ENCODE assay signal across 24 mouse cellular contexts in genomic region chr14:51023457-51023856, GRCm38 (mm10). TPM values are rescaled to one million over a fixed set of nuclear protein-coding genes. Genes with fewer than 3 reads are reported as not detected.
A peak's percentile ranks its signal among the peaks of the same experiment; 100 is the strongest.
DNase-seq lines count a peak whose midpoint lies in the region; ATAC-seq and TF ChIP-seq lines count a peak whose summit lies in the region.
"Had no signal": no experiment of that assay in that cellular context is flagged by ENCODE, and none has a peak within 500 bp of the region (broad histone marks: within the 10 kb centered on the region; RNA-seq: fewer than 3 reads in every experiment).

No protein-coding gene starts in this region.

- no peak overlapping the region for H3K27ac ChIP-seq in kidney, embryonic 14.5 days (ENCODE audit: low read depth, low read length)
- H3K27ac ChIP-seq in kidney, adult 2 months (ENCODE audit: insufficient read depth, low read depth, low read length), result no peak overlapping the region
- no peak overlapping the region for H3K27ac ChIP-seq in kidney, embryonic 15.5 days
- H3K27ac ChIP-seq in kidney, embryonic 16.5 days (ENCODE audit: low read length), result no peak overlapping the region
- H3K27ac ChIP-seq in kidney, postnatal 0 days, result no peak overlapping the region

- no peak overlapping the region for H3K9ac ChIP-seq in kidney, embryonic 14.5 days (ENCODE audit: low read depth, low read length)
- H3K9ac ChIP-seq in kidney, embryonic 15.5 days, result no peak overlapping the region
- H3K9ac ChIP-seq in kidney, embryonic 16.5 days (replicated peaks; ENCODE audit: low read length), result no peak overlapping the region
- H3K9ac ChIP-seq in kidney, postnatal 0 days (ENCODE audit: low read depth, low read length), result no peak overlapping the region

- 45% methylated on average over 4 of the region's 4 CpGs for WGBS in kidney, embryonic 14.5 days
- WGBS in kidney, adult 2 months, result 69% methylated on average over 4 of the region's 4 CpGs
- 42% methylated on average over 4 of the region's 4 CpGs for WGBS in kidney, embryonic 15.5 days
- WGBS in kidney, embryonic 16.5 days, result 47% methylated on average over 4 of the region's 4 CpGs
- 51% methylated on average over 4 of the region's 4 CpGs for WGBS in kidney, postnatal 0 days

- H3K4me1 ChIP-seq in kidney, embryonic 14.5 days (ENCODE audit: control insufficient read depth, insufficient read depth, low read length), result no peaks in the 10 kb centered on the region
- H3K4me1 ChIP-seq in kidney, adult 2 months (ENCODE audit: control insufficient read depth, insufficient read depth, low read length), result no peaks in the 10 kb centered on the region
- no peaks in the 10 kb centered on the region for H3K4me1 ChIP-seq in kidney, embryonic 15.5 days
- no peaks in the 10 kb centered on the region for H3K4me1 ChIP-seq in kidney, embryonic 16.5 days (ENCODE audit: insufficient read depth, low read length)
- no peaks in the 10 kb centered on the region for H3K4me1 ChIP-seq in kidney, postnatal 0 days (replicated peaks; ENCODE audit: insufficient read depth, low read length)

- TF ChIP-seq POLR2A in kidney, adult 2 months (IDR thresholded peaks at IDR 0.05; ENCODE audit: low read depth, low read length), result no peak

- no peaks in the 10 kb centered on the region for H3K9me3 ChIP-seq in kidney, embryonic 14.5 days (ENCODE audit: control insufficient read depth, low read length)
- no peaks in the 10 kb centered on the region for H3K9me3 ChIP-seq in kidney, embryonic 15.5 days (replicated peaks)
- peaks cover 2% of the 10 kb centered on the region; the same call in 1 of the 2 replicates for H3K9me3 ChIP-seq in kidney, embryonic 16.5 days (ENCODE audit: low read length)
- no peaks in the 10 kb centered on the region for H3K9me3 ChIP-seq in kidney, postnatal 0 days (replicated peaks; ENCODE audit: low read length)
- H3K9me3 ChIP-seq: G1E had no signal

- no peak overlapping the region for H3K4me2 ChIP-seq in kidney, embryonic 14.5 days (replicated peaks; ENCODE audit: low read depth, low read length)
- H3K4me2 ChIP-seq in kidney, embryonic 15.5 days, result no peak overlapping the region
- H3K4me2 ChIP-seq in kidney, embryonic 16.5 days (replicated peaks; ENCODE audit: low read depth, low read length), result no peak overlapping the region
- H3K4me2 ChIP-seq in kidney, postnatal 0 days (ENCODE audit: low read length), result no peak overlapping the region

- H3K4me3 ChIP-seq in kidney, embryonic 14.5 days (ENCODE audit: low read length), result no peak overlapping the region
- H3K4me3 ChIP-seq in kidney, adult 2 months (ENCODE audit: insufficient read depth, low read depth, low read length), result no peak overlapping the region
- no peak overlapping the region for H3K4me3 ChIP-seq in kidney, embryonic 15.5 days (replicated peaks)
- no peak overlapping the region for H3K4me3 ChIP-seq in kidney, embryonic 16.5 days (ENCODE audit: low read length)
- H3K4me3 ChIP-seq in kidney, postnatal 0 days (replicated peaks; ENCODE audit: low read depth, low read length), result no peak overlapping the region

- no peaks in the 10 kb centered on the region for H3K27me3 ChIP-seq in kidney, embryonic 14.5 days (ENCODE audit: control insufficient read depth, insufficient read depth, low read length)
- no peaks in the 10 kb centered on the region for H3K27me3 ChIP-seq in kidney, adult 2 months (replicated peaks; ENCODE audit: control insufficient read depth, insufficient read depth, low read length)
- no peaks in the 10 kb centered on the region for H3K27me3 ChIP-seq in kidney, embryonic 15.5 days
- no peaks in the 10 kb centered on the region for H3K27me3 ChIP-seq in kidney, embryonic 16.5 days (ENCODE audit: insufficient read depth, low read length)
- H3K27me3 ChIP-seq in kidney, postnatal 0 days (ENCODE audit: insufficient read depth, low read length), result no peaks in the 10 kb centered on the region
- H3K27me3 ChIP-seq: CH12.LX, Patski had no signal

- H3K36me3 ChIP-seq in kidney, embryonic 14.5 days (ENCODE audit: control insufficient read depth, insufficient read depth, low read length), result no peaks in the 10 kb centered on the region
- H3K36me3 ChIP-seq in kidney, adult 2 months (ENCODE audit: control insufficient read depth, insufficient read depth, low read length), result no peaks in the 10 kb centered on the region
- H3K36me3 ChIP-seq in kidney, embryonic 15.5 days, result no peaks in the 10 kb centered on the region
- H3K36me3 ChIP-seq in kidney, embryonic 16.5 days (ENCODE audit: insufficient read depth, low read length), result no peaks in the 10 kb centered on the region
- H3K36me3 ChIP-seq in kidney, postnatal 0 days (ENCODE audit: insufficient read depth, low read length), result no peaks in the 10 kb centered on the region
- H3K36me3 ChIP-seq: G1E had no signal

- DNase-seq in kidney, adult 2 months, result no peak
- DNase-seq in kidney, adult 11 months, result no peak
- no peak for DNase-seq in kidney, postnatal 10 days
- DNase-seq in kidney, postnatal 0 days (ENCODE audit: low spot score), result peak; percentile 18
- DNase-seq in kidney, postnatal 4 days, result no peak
- DNase-seq: adrenal gland, adult 2 months; adrenal gland, adult 8-10 months; adrenal gland, postnatal 10 days; adrenal gland, postnatal 14 days; adrenal gland, postnatal 25 days; adrenal gland, postnatal 36 days; B cell, adult 2 months; cerebellum, adult 11 months; cerebellum, adult 11-12 months had no signal

- no peak for TF ChIP-seq CTCF in kidney, adult 2 months (conservative IDR thresholded peaks at IDR 0.05; ENCODE audit: insufficient read depth, insufficient read length, low read depth, low read length)
- no peak for TF ChIP-seq CTCF in kidney, postnatal 0 days (IDR thresholded peaks at IDR 0.05; ENCODE audit: low read depth)

- ATAC-seq in kidney, embryonic 14.5 days (ENCODE audit: low FRiP score, low TSS enrichment), result peak; percentile 54; the same call in 1 of the 2 replicates
- 0 out of 2 replicates have a peak, but pooled peaks have one; percentile 22 for ATAC-seq in kidney, embryonic 15.5 days (replicated peaks; ENCODE audit: low FRiP score)
- ATAC-seq in kidney, embryonic 16.5 days (ENCODE audit: low FRiP score, low TSS enrichment), result 0 out of 2 replicates have a peak, but pooled peaks have one; percentile 59
- no peak for ATAC-seq in kidney, postnatal 0 days (replicated peaks; ENCODE audit: low FRiP score, low read depth)
- ATAC-seq: activated CD4-positive, CD25-positive, alpha-beta regulatory T cell, adult 4 months; CD4-positive, CD25-positive, alpha-beta regulatory T cell, adult 4 months; Patski had no signal

RNA-seq across cellular contexts. Expression of gene Rnase10, which starts 15.9 kb away (rescaled TPM):
- not detected in 2 replicates for polyA plus RNA-seq in kidney, embryonic 14.5 days (2014; fragmentation: Nextera tagmentation; extraction: Ambion mirVana)
- polyA plus RNA-seq in kidney, adult 2 months (2012; rRNA removed), result not detected in 2 replicates
- polyA plus RNA-seq in kidney, embryonic 15.5 days (2015; fragmentation: Nextera tagmentation; extraction: Ambion mirVana), result not detected in 2 replicates
- polyA plus RNA-seq in kidney, embryonic 16.5 days (2015; fragmentation: Nextera tagmentation; extraction: Ambion mirVana), result not detected in 2 replicates
- polyA plus RNA-seq in kidney, postnatal 0 days (2015; fragmentation: Nextera tagmentation; extraction: Ambion mirVana), result 0.08 and 0.11 TPM in 2 replicates
- polyA plus RNA-seq: activated CD4-positive, CD25-positive, alpha-beta regulatory T cell, adult 4 months; adrenal gland, adult 2 months; brain, embryonic 14.5 days; CD4-positive, CD25-positive, alpha-beta regulatory T cell, adult 4 months; G1E; Patski had no signal

RNA-seq across cellular contexts. Expression of gene Rnase9, which starts 18.2 kb away (rescaled TPM):
- 0.35 TPM in 1 of 2 replicates, not detected in the other for polyA plus RNA-seq in kidney, embryonic 14.5 days (2014; fragmentation: Nextera tagmentation; extraction: Ambion mirVana)
- not detected in 2 replicates for polyA plus RNA-seq in kidney, adult 2 months (2012; rRNA removed)
- 0.17 TPM in 1 of 2 replicates, not detected in the other for polyA plus RNA-seq in kidney, embryonic 15.5 days (2015; fragmentation: Nextera tagmentation; extraction: Ambion mirVana)
- 0.14 and 0.30 TPM in 2 replicates for polyA plus RNA-seq in kidney, embryonic 16.5 days (2015; fragmentation: Nextera tagmentation; extraction: Ambion mirVana)
- polyA plus RNA-seq in kidney, postnatal 0 days (2015; fragmentation: Nextera tagmentation; extraction: Ambion mirVana), result 0.11 TPM in 1 of 2 replicates, not detected in the other
- polyA plus RNA-seq: activated CD4-positive, CD25-positive, alpha-beta regulatory T cell, adult 4 months; adrenal gland, adult 2 months; brain, embryonic 14.5 days; C2C12; CD4-positive, CD25-positive, alpha-beta regulatory T cell, adult 4 months; G1E; Patski had no signal

RNA-seq across cellular contexts. Expression of gene Rnase11, which starts 26.5 kb away (rescaled TPM):
- 1.1 TPM in 1 of 2 replicates, not detected in the other for polyA plus RNA-seq in kidney, embryonic 14.5 days (2014; fragmentation: Nextera tagmentation; extraction: Ambion mirVana)
- polyA plus RNA-seq in kidney, adult 2 months (2012; rRNA removed), result not detected in 2 replicates
- polyA plus RNA-seq in kidney, embryonic 15.5 days (2015; fragmentation: Nextera tagmentation; extraction: Ambion mirVana), result 0.38 TPM in 1 of 2 replicates, not detected in the other
- 0.44 TPM in 1 of 2 replicates, not detected in the other for polyA plus RNA-seq in kidney, embryonic 16.5 days (2015; fragmentation: Nextera tagmentation; extraction: Ambion mirVana)
- 0.27 TPM in 1 of 2 replicates, not detected in the other for polyA plus RNA-seq in kidney, postnatal 0 days (2015; fragmentation: Nextera tagmentation; extraction: Ambion mirVana)
- polyA plus RNA-seq: activated CD4-positive, CD25-positive, alpha-beta regulatory T cell, adult 4 months; adrenal gland, adult 2 months; brain, embryonic 14.5 days; C2C12; CD4-positive, CD25-positive, alpha-beta regulatory T cell, adult 4 months; G1E; Patski had no signal

RNA-seq across cellular contexts. Expression of gene Rnase12, which starts 34.0 kb away (rescaled TPM):
- 16.5 and 18.5 TPM in 2 replicates for polyA plus RNA-seq in kidney, embryonic 14.5 days (2014; fragmentation: Nextera tagmentation; extraction: Ambion mirVana)
- not detected in 2 replicates for polyA plus RNA-seq in kidney, adult 2 months (2012; rRNA removed)
- 10.2 and 11.1 TPM in 2 replicates for polyA plus RNA-seq in kidney, embryonic 15.5 days (2015; fragmentation: Nextera tagmentation; extraction: Ambion mirVana)
- polyA plus RNA-seq in kidney, embryonic 16.5 days (2015; fragmentation: Nextera tagmentation; extraction: Ambion mirVana), result 9.0 and 10.2 TPM in 2 replicates
- 10.3 and 11.1 TPM in 2 replicates for polyA plus RNA-seq in kidney, postnatal 0 days (2015; fragmentation: Nextera tagmentation; extraction: Ambion mirVana)
- polyA plus RNA-seq: activated CD4-positive, CD25-positive, alpha-beta regulatory T cell, adult 4 months; adrenal gland, adult 2 months; brain, embryonic 14.5 days; C2C12; CD4-positive, CD25-positive, alpha-beta regulatory T cell, adult 4 months; G1E; Patski had no signal

RNA-seq across cellular contexts. Expression of gene Olfr750, which starts 50.8 kb away (rescaled TPM):
- not detected in 2 replicates for polyA plus RNA-seq in kidney, embryonic 14.5 days (2014; fragmentation: Nextera tagmentation; extraction: Ambion mirVana)
- polyA plus RNA-seq in kidney, adult 2 months (2012; rRNA removed), result not detected in 2 replicates
- polyA plus RNA-seq in kidney, embryonic 15.5 days (2015; fragmentation: Nextera tagmentation; extraction: Ambion mirVana), result 0.04 TPM in 1 of 2 replicates, not detected in the other
- not detected in 2 replicates for polyA plus RNA-seq in kidney, embryonic 16.5 days (2015; fragmentation: Nextera tagmentation; extraction: Ambion mirVana)
- polyA plus RNA-seq in kidney, postnatal 0 days (2015; fragmentation: Nextera tagmentation; extraction: Ambion mirVana), result not detected in 2 replicates
- polyA plus RNA-seq: activated CD4-positive, CD25-positive, alpha-beta regulatory T cell, adult 4 months; adrenal gland, adult 2 months; brain, embryonic 14.5 days; C2C12; CD4-positive, CD25-positive, alpha-beta regulatory T cell, adult 4 months; G1E; Patski had no signal
